Mouse (Mus musculus) lung, adult 2 months (tissue): Measurements from ENCODE around the gene Serpinb6c.

ENCODE experiments used
- CTCF ChIP-seq: fragments of 200-500 bp; IDR thresholded peaks from 2 replicates; pipeline ENCODE4 v1.5.1; 2011; ENCODE audit warnings: mild to moderate bottlenecking, low read length, control low read depth; ENCODE audit not compliant: insufficient read depth
- POLR2A ChIP-seq: fragments of 200-500 bp; IDR thresholded peaks from 2 replicates; pipeline ENCODE4 v1.6.1; 2011; ENCODE audit warnings: low read depth, mild to moderate bottlenecking, control low read depth, low read length, borderline replicate concordance; ENCODE audit errors: extremely low read depth

GRCm38 (mm10) chr13:33952075-33952449, 46.6 kb upstream of the Serpinb6c start:
- TF ChIP-seq CTCF (no peak), POLR2A (no peak)
